Mouse (Mus musculus) G1E (cell line): ENCODE measurements at regions not wholly inside any gene's neighbourhood (a gene's known extent, or its start where the extent isn't known, plus 50 kb on each side); places are given as distances from the start of the nearest gene placed in this dataset.

ENCODE experiments used
- CTCF ChIP-seq: IDR thresholded peaks from 2 replicates; pipeline ENCODE4 v1.5.1; 2012; ENCODE audit warnings: low read depth, low read length, inconsistent platforms, mixed read lengths
- GATA1 ChIP-seq: IDR thresholded peaks from 2 replicates; pipeline ENCODE4 v1.6.1; 2012; ENCODE audit warnings: borderline replicate concordance, low read length, inconsistent platforms, mixed read lengths
- GATA2 ChIP-seq: IDR thresholded peaks from 2 replicates; pipeline ENCODE4 v1.6.1; 2012; ENCODE audit warnings: low read depth, low read length, inconsistent platforms, borderline replicate concordance
- POLR2AphosphoS5 ChIP-seq: IDR thresholded peaks from 2 replicates; pipeline ENCODE4 v1.6.1; 2012; ENCODE audit warnings: low read depth, low read length, inconsistent platforms; ENCODE audit not compliant: insufficient replicate concordance
- TAL1 ChIP-seq: conservative IDR thresholded peaks from 2 replicates; pipeline ENCODE4 v1.6.1; 2012; ENCODE audit warnings: low read depth, low read length, inconsistent platforms, mixed read lengths

- TF ChIP-seq GATA1 (no peak), CTCF (no peak), TAL1 (no peak), POLR2AphosphoS5 (no peak), GATA2 (no peak)
Observed at GRCm38 (mm10) chr13:51906103-51906502, 59.6 kb downstream of the Gadd45g start.
